Mouse (Mus musculus): Measurements from ENCODE around the gene Zfp341. TPM values are rescaled to one million over a fixed set of nuclear protein-coding genes. Genes with fewer than 3 reads are reported as not detected.

Zfp341 gene
- total and polyA plus RNA-seq, 3 experiments, result 2.0 to 6.3 TPM; not detected in 1

GRCm38 (mm10) chr2:154570666-154571065 lies 42.4 kb upstream of the Zfp341 start:
- H3K27ac ChIP-seq (ENCODE audit: control insufficient read depth, low read depth, low read length), result peak overlapping the region; percentile 61
- no peaks in the 10 kb centered on the region for H3K9me3 ChIP-seq (replicated peaks; ENCODE audit: insufficient read depth, low read length)
- H3K36me3 ChIP-seq (ENCODE audit: control insufficient read depth in 1 of 2, insufficient read depth in 2 of 2, low read length in 2 of 2), result peaks cover 0 to 23% of the 10 kb centered on the region in 2 experiments; a peak in 2 of 4 replicates
- peaks cover 0 to 23% of the 10 kb centered on the region in 2 experiments; a peak in 3 of 4 replicates for H3K4me1 ChIP-seq (ENCODE audit: control insufficient read depth in 1 of 2, insufficient read depth in 2 of 2, low read length in 2 of 2)
- H3K4me3 ChIP-seq (ENCODE audit: control insufficient read depth in 1 of 2, insufficient read depth in 1 of 2, low read depth in 2 of 2, low read length in 2 of 2), result peak overlapping the region; percentile 54 to 63
- TF ChIP-seq MAX (IDR thresholded peaks at IDR 0.05; ENCODE audit: low read length), result no peak
- no peak for TF ChIP-seq MXI1 (IDR thresholded peaks at IDR 0.05; ENCODE audit: low read depth, low read length)
- no peak for TF ChIP-seq TBP (IDR thresholded peaks at IDR 0.05; ENCODE audit: low read depth, low read length)
- TF ChIP-seq UBTF (IDR thresholded peaks at IDR 0.05; ENCODE audit: borderline replicate concordance, insufficient read depth, low read depth, low read length), result no peak
- no peak for TF ChIP-seq RAD21 (IDR thresholded peaks at IDR 0.05; ENCODE audit: low read depth, low read length)
- TF ChIP-seq POLR2A (IDR thresholded peaks at IDR 0.05; ENCODE audit: control insufficient read depth in 1 of 2, insufficient read depth in 1 of 2, low read depth in 1 of 2, low read length in 2 of 2, poor library complexity in 1 of 2), result no peak
- TF ChIP-seq CHD1 (IDR thresholded peaks at IDR 0.05; ENCODE audit: low read depth, low read length), result no peak
- no peak for TF ChIP-seq USF2 (IDR thresholded peaks at IDR 0.05; ENCODE audit: borderline replicate concordance in 1 of 2, insufficient read depth in 1 of 2, low read depth in 1 of 2, low read length in 2 of 2)
- no peak for TF ChIP-seq MAFK (IDR thresholded peaks at IDR 0.05; ENCODE audit: borderline replicate concordance, low read depth, low read length)
- no peak for TF ChIP-seq E2F4 (IDR thresholded peaks at IDR 0.05; ENCODE audit: borderline replicate concordance, low read depth, low read length)
- peak; percentile 63 for DNase-seq (ENCODE audit: low read depth, low spot score)
- peaks cover 32% of the 10 kb centered on the region for H3K79me2 ChIP-seq (ENCODE audit: control insufficient read depth, insufficient read depth, low read length, poor library complexity)
- peak overlapping the region; percentile 61 for H3K9ac ChIP-seq (ENCODE audit: control insufficient read depth, low read depth, low read length, poor library complexity, severe bottlenecking)
- no peaks in the 10 kb centered on the region for H3K27me3 ChIP-seq (ENCODE audit: control insufficient read depth in 1 of 2, insufficient read depth in 2 of 2, low read length in 2 of 2)

GRCm38 (mm10) chr2:154571266-154571665 lies 41.8 kb upstream of the Zfp341 start:
- H3K36me3 ChIP-seq (ENCODE audit: control insufficient read depth in 1 of 2, insufficient read depth in 2 of 2, low read length in 2 of 2), result peaks cover 0 to 23% of the 10 kb centered on the region in 2 experiments; a peak in 2 of 4 replicates
- peak overlapping the region; percentile 61 for H3K9ac ChIP-seq (ENCODE audit: control insufficient read depth, low read depth, low read length, poor library complexity, severe bottlenecking)
- H3K27ac ChIP-seq (ENCODE audit: control insufficient read depth, low read depth, low read length), result no peak overlapping the region
- DNase-seq (ENCODE audit: low read depth, low spot score), result peak; percentile 66
- peak overlapping the region; percentile 54 to 63; a peak in 2 of 4 replicates for H3K4me3 ChIP-seq (ENCODE audit: control insufficient read depth in 1 of 2, insufficient read depth in 1 of 2, low read depth in 2 of 2, low read length in 2 of 2)
- peaks cover 0 to 20% of the 10 kb centered on the region in 2 experiments; a peak in 3 of 4 replicates for H3K4me1 ChIP-seq (ENCODE audit: control insufficient read depth in 1 of 2, insufficient read depth in 2 of 2, low read length in 2 of 2)
- peaks cover 27% of the 10 kb centered on the region for H3K79me2 ChIP-seq (ENCODE audit: control insufficient read depth, insufficient read depth, low read length, poor library complexity)
- H3K27me3 ChIP-seq (ENCODE audit: control insufficient read depth in 1 of 2, insufficient read depth in 2 of 2, low read length in 2 of 2), result no peaks in the 10 kb centered on the region
- H3K9me3 ChIP-seq (replicated peaks; ENCODE audit: insufficient read depth, low read length), result no peaks in the 10 kb centered on the region
- TF ChIP-seq CHD1 (IDR thresholded peaks at IDR 0.05; ENCODE audit: low read depth, low read length) (no peak), TBP (IDR thresholded peaks at IDR 0.05; ENCODE audit: low read depth, low read length) (0 out of 2 replicates have a peak, but pooled peaks have one; percentile 26), POLR2A (IDR thresholded peaks at IDR 0.05; ENCODE audit: control insufficient read depth in 1 of 2, insufficient read depth in 1 of 2, low read depth in 1 of 2, low read length in 2 of 2, poor library complexity in 1 of 2) (0 out of 4 replicates have a peak, but pooled peaks of 1 of the 2 experiments have one; percentile 28), MAZ (IDR thresholded peaks at IDR 0.05; ENCODE audit: low read depth, low read length) (no peak; the same call in 1 of the 2 replicates), ETS1 (IDR thresholded peaks at IDR 0.05; ENCODE audit: low read depth, low read length) (no peak), MYC (IDR thresholded peaks at IDR 0.05; ENCODE audit: low read depth, low read length) (no peak), ZC3H11A (IDR thresholded peaks at IDR 0.05; ENCODE audit: low read depth, low read length) (no peak), E2F4 (IDR thresholded peaks at IDR 0.05; ENCODE audit: borderline replicate concordance, low read depth, low read length) (no peak), JUND (IDR thresholded peaks at IDR 0.05; ENCODE audit: low read depth, low read length) (no peak), ZMIZ1 (IDR thresholded peaks at IDR 0.05; ENCODE audit: low read depth, low read length) (no peak), SIN3A (IDR thresholded peaks at IDR 0.05; ENCODE audit: low read length) (peak; percentile 63), NELFE (IDR thresholded peaks at IDR 0.05; ENCODE audit: low read depth, low read length) (0 out of 2 replicates have a peak, but pooled peaks have one; percentile 19), TAL1 (IDR thresholded peaks at IDR 0.05; ENCODE audit: low read length) (no peak), MEF2A (IDR thresholded peaks at IDR 0.05; ENCODE audit: extremely low read depth, insufficient replicate concordance, low read depth, low read length, poor library complexity, severe bottlenecking) (no peak), HCFC1 (IDR thresholded peaks at IDR 0.05; ENCODE audit: low read depth, low read length) (0 out of 2 replicates have a peak, but pooled peaks have one; percentile 47), POLR2AphosphoS2 (IDR thresholded peaks at IDR 0.05; ENCODE audit: low read length) (no peak), USF2 (IDR thresholded peaks at IDR 0.05; ENCODE audit: borderline replicate concordance in 1 of 2, insufficient read depth in 1 of 2, low read depth in 1 of 2, low read length in 2 of 2) (no peak), MYB (IDR thresholded peaks at IDR 0.05; ENCODE audit: low read depth, low read length) (no peak), CTCF (IDR thresholded peaks at IDR 0.05 in 2 of 3, conservative IDR thresholded peaks at IDR 0.05 in 1 of 3; ENCODE audit: control insufficient read depth in 1 of 3, insufficient read depth in 1 of 3, low read depth in 2 of 3, low read length in 3 of 3, poor library complexity in 1 of 3, severe bottlenecking in 1 of 3) (no peak), SMC3 (IDR thresholded peaks at IDR 0.05; ENCODE audit: low read depth, low read length) (no peak), MAX (IDR thresholded peaks at IDR 0.05; ENCODE audit: low read length) (no peak), CHD2 (IDR thresholded peaks at IDR 0.05; ENCODE audit: low read length) (no peak), BHLHE40 (IDR thresholded peaks at IDR 0.05; ENCODE audit: borderline replicate concordance, low read depth, low read length) (no peak), MXI1 (IDR thresholded peaks at IDR 0.05; ENCODE audit: low read depth, low read length) (no peak), ZKSCAN1 (IDR thresholded peaks at IDR 0.05; ENCODE audit: low read depth, low read length) (no peak), TCF12 (IDR thresholded peaks at IDR 0.05; ENCODE audit: low read depth, low read length) (no peak), GABPA (IDR thresholded peaks at IDR 0.05; ENCODE audit: low read depth, low read length) (no peak)
